Mouse (Mus musculus) stomach, embryonic 16.5 days (tissue): ENCODE measurements around the gene Ccdc105. TPM values are rescaled to one million over a fixed set of nuclear protein-coding genes. Genes with fewer than 3 reads are reported as not detected.
A peak's percentile ranks its signal among the peaks of the same experiment; 100 is the strongest.

Experiments
- ATAC-seq: fragments of 200-750 bp; cut with Nextera tagmentation; 2 replicates; pipeline ENCODE4 v1.8.0; 2017; ENCODE audit warnings: moderate number of reproducible peaks, moderate TSS enrichment; ENCODE audit not compliant: insufficient read depth, low FRiP score
- H3K27ac ChIP-seq: fragments of 300-500 bp; sonication (generic); 2 replicates; pipeline ENCODE4 v1.5.1; 2014; ENCODE audit warnings: low read length
- H3K27me3 ChIP-seq: fragments of 300-500 bp; sonication (generic); 2 replicates; pipeline ENCODE4 v1.6.1; 2014; ENCODE audit warnings: low read length, control low read depth, mixed read lengths; ENCODE audit not compliant: control insufficient read depth, insufficient read depth
- H3K36me3 ChIP-seq: fragments of 300-500 bp; sonication (generic); 2 replicates; pipeline ENCODE4 v1.6.1; 2014; ENCODE audit warnings: low read length; ENCODE audit not compliant: control insufficient read depth, insufficient read depth
- H3K4me1 ChIP-seq: fragments of 300-500 bp; sonication (generic); 2 replicates; pipeline ENCODE4 v1.6.1; 2014; ENCODE audit warnings: low read length, control low read depth, mixed read lengths; ENCODE audit not compliant: control insufficient read depth, insufficient read depth
- H3K4me2 ChIP-seq: fragments of 300-500 bp; sonication (generic); 2 replicates; pipeline ENCODE4 v1.6.1; 2014; ENCODE audit warnings: low read depth, low read length, mixed read lengths
- H3K4me3 ChIP-seq: fragments of 300-500 bp; sonication (generic); replicated peaks from 2 replicates; pipeline ENCODE4 v1.5.1; 2014; ENCODE audit warnings: mild to moderate bottlenecking, low read length
- H3K9ac ChIP-seq: fragments of 300-500 bp; sonication (generic); 2 replicates; pipeline ENCODE4 v1.6.1; 2014; ENCODE audit warnings: low read length
- H3K9me3 ChIP-seq: fragments of 300-500 bp; sonication (generic); replicated peaks from 2 replicates; pipeline ENCODE4 v1.6.1; 2016; ENCODE audit warnings: low read length, control low read depth; ENCODE audit not compliant: control insufficient read depth
- WGBS: fragments of 180-500 bp; shearing (Covaris S2); extraction: QIAGEN DNeasy Blood & Tissue Kit; methylation state at CpG from one replicate; pipeline ENCODE4 v1.1.7; 2014; 5-methylcytosine and 5-hydroxymethylcytosine counted together
- polyA plus RNA-seq: library from polyadenylated mRNA; unstranded; fragments of >200 nt; fragmentation: Nextera tagmentation; extraction: Ambion mirVana; gene quantifications from 2 replicates; pipeline ENCODE4 v1.2.1, GENCODE M21; 2015

Gene Ccdc105
- polyA plus RNA-seq, 1 experiment from 2014 or later, result not detected

GRCm38 (mm10) chr10:78748946-78749345, 3.9 kb downstream of the Ccdc105 start:
- Histone ChIP-seq H3K4me3 (no peak overlapping the region), H3K36me3 (no peaks in the 10 kb centered on the region), H3K4me2 (no peak overlapping the region), H3K9me3 (no peaks in the 10 kb centered on the region), H3K9ac (no peak overlapping the region), H3K27ac (no peak overlapping the region), H3K4me1 (peaks cover 4% of the 10 kb centered on the region; the same call in 1 of the 2 replicates), H3K27me3 (no peaks in the 10 kb centered on the region; the same call in 1 of the 2 replicates)
- ATAC-seq, result no peak
- 88% methylated on average over 6 of the region's 6 CpGs for WGBS

- no peak for ATAC-seq
- no peak overlapping the region for H3K9ac ChIP-seq
- H3K9me3 ChIP-seq, result no peaks in the 10 kb centered on the region
- H3K36me3 ChIP-seq, result no peaks in the 10 kb centered on the region
- WGBS, result 76% methylated on average over 13 of the region's 13 CpGs
- no peak overlapping the region for H3K4me3 ChIP-seq
- H3K4me1 ChIP-seq, result peaks cover 4% of the 10 kb centered on the region; the same call in 1 of the 2 replicates
- H3K27ac ChIP-seq, result no peak overlapping the region
- no peak overlapping the region for H3K4me2 ChIP-seq
- H3K27me3 ChIP-seq, result no peaks in the 10 kb centered on the region; the same call in 1 of the 2 replicates
Measured at GRCm38 (mm10) chr10:78748161-78748560, 4.7 kb downstream of the Ccdc105 start.

GRCm38 (mm10) chr10:78747035-78747721, 5.7 kb downstream of the Ccdc105 start:
- peak; percentile 70 for ATAC-seq
- H3K27me3 ChIP-seq, result no peaks in the 10 kb centered on the region; the same call in 1 of the 2 replicates
- peak overlapping the region; percentile 42 for H3K4me3 ChIP-seq
- H3K4me1 ChIP-seq, result peaks cover 4% of the 10 kb centered on the region; the same call in 1 of the 2 replicates
- peak overlapping the region; percentile 63 for H3K4me2 ChIP-seq
- peak overlapping the region; percentile 38 for H3K9ac ChIP-seq
- under 1% methylated on average over 27 of the region's 27 CpGs for WGBS
- no peak overlapping the region for H3K27ac ChIP-seq
- no peaks in the 10 kb centered on the region for H3K9me3 ChIP-seq
- no peaks in the 10 kb centered on the region for H3K36me3 ChIP-seq

GRCm38 (mm10) chr10:78745453-78746232, 7.2 kb downstream of the Ccdc105 start:
- 53% methylated on average over 4 of the region's 4 CpGs for WGBS
- Histone ChIP-seq H3K27ac (no peak overlapping the region), H3K4me1 (no peaks in the 10 kb centered on the region), H3K27me3 (no peaks in the 10 kb centered on the region), H3K9me3 (no peaks in the 10 kb centered on the region), H3K4me2 (no peak overlapping the region), H3K9ac (no peak overlapping the region), H3K36me3 (no peaks in the 10 kb centered on the region), H3K4me3 (no peak overlapping the region)
- ATAC-seq, result no peak

- Histone ChIP-seq H3K27me3 (no peaks in the 10 kb centered on the region), H3K9me3 (no peaks in the 10 kb centered on the region), H3K9ac (no peak overlapping the region), H3K4me1 (no peaks in the 10 kb centered on the region), H3K4me3 (no peak overlapping the region), H3K4me2 (no peak overlapping the region), H3K27ac (no peak overlapping the region), H3K36me3 (no peaks in the 10 kb centered on the region)
- no peak for ATAC-seq
Measured at GRCm38 (mm10) chr10:78743721-78744120, 9.1 kb downstream of the Ccdc105 start.

GRCm38 (mm10) chr10:78739821-78740220, 13.0 kb downstream of the Ccdc105 start:
- H3K9ac ChIP-seq, result no peak overlapping the region
- no peak overlapping the region for H3K4me2 ChIP-seq
- no peaks in the 10 kb centered on the region for H3K4me1 ChIP-seq
- ATAC-seq, result no peak
- H3K27ac ChIP-seq, result no peak overlapping the region
- no peaks in the 10 kb centered on the region for H3K36me3 ChIP-seq
- H3K27me3 ChIP-seq, result no peaks in the 10 kb centered on the region
- 76% methylated on average over 4 of the region's 4 CpGs for WGBS
- no peaks in the 10 kb centered on the region for H3K9me3 ChIP-seq
- H3K4me3 ChIP-seq, result no peak overlapping the region

- Histone ChIP-seq H3K4me2 (no peak overlapping the region), H3K9ac (no peak overlapping the region), H3K4me3 (no peak overlapping the region), H3K36me3 (no peaks in the 10 kb centered on the region), H3K27ac (no peak overlapping the region), H3K9me3 (no peaks in the 10 kb centered on the region), H3K4me1 (no peaks in the 10 kb centered on the region), H3K27me3 (no peaks in the 10 kb centered on the region)
- whole genome bisulfite sequencing, result 83% methylated on average over 5 of the region's 5 CpGs
- ATAC-seq, result no peak
Measured at GRCm38 (mm10) chr10:78727876-78728275, 25.0 kb downstream of the Ccdc105 start.

- Histone ChIP-seq H3K4me3 (no peak overlapping the region), H3K4me2 (no peak overlapping the region), H3K4me1 (no peaks in the 10 kb centered on the region), H3K9me3 (no peaks in the 10 kb centered on the region), H3K9ac (no peak overlapping the region), H3K36me3 (no peaks in the 10 kb centered on the region), H3K27me3 (no peaks in the 10 kb centered on the region), H3K27ac (no peak overlapping the region)
- 38% methylated on average over 3 of the region's 3 CpGs for WGBS
- ATAC-seq, result no peak
Measured at GRCm38 (mm10) chr10:78727035-78727434, 25.8 kb downstream of the Ccdc105 start.

- no peaks in the 10 kb centered on the region for H3K27me3 ChIP-seq
- H3K4me2 ChIP-seq, result no peak overlapping the region
- WGBS, result 47% methylated on average over 2 of the region's 2 CpGs
- H3K27ac ChIP-seq, result no peak overlapping the region
- H3K9me3 ChIP-seq, result no peaks in the 10 kb centered on the region
- ATAC-seq, result no peak
- no peak overlapping the region for H3K4me3 ChIP-seq
- H3K9ac ChIP-seq, result no peak overlapping the region
- H3K4me1 ChIP-seq, result no peaks in the 10 kb centered on the region
- no peaks in the 10 kb centered on the region for H3K36me3 ChIP-seq
Measured at GRCm38 (mm10) chr10:78723416-78723815, 29.4 kb downstream of the Ccdc105 start.
